Mouse (Mus musculus) olfactory bulb, adult 2 months (tissue): ENCODE measurements around the gene Gapdh.

Source experiments
- CTCF ChIP-seq: fragments of 200-500 bp; IDR thresholded peaks from 2 replicates; pipeline ENCODE4 v1.5.1; 2012; ENCODE audit warnings: low read depth, mild to moderate bottlenecking, low read length, moderate library complexity; ENCODE audit not compliant: insufficient read depth
- POLR2A ChIP-seq: fragments of 200-500 bp; IDR thresholded peaks from 2 replicates; pipeline ENCODE4 v1.6.1; 2012; ENCODE audit warnings: mild to moderate bottlenecking, low read depth, low read length, moderate library complexity; ENCODE audit not compliant: insufficient read depth

- no peak for TF ChIP-seq POLR2A
- TF ChIP-seq CTCF: no peak
Observed at GRCm38 (mm10) chr6:125132470-125132869, 33.8 kb downstream of the Gapdh start.
